Mouse (Mus musculus) lung, postnatal 14 days (tissue): Measurements from ENCODE around the gene Agap1.

ENCODE experiments used
- DNase-seq: peaks from one replicate; pipeline ENCODE4 v3.0.0; 2021

Gene Agap1

DNA sequence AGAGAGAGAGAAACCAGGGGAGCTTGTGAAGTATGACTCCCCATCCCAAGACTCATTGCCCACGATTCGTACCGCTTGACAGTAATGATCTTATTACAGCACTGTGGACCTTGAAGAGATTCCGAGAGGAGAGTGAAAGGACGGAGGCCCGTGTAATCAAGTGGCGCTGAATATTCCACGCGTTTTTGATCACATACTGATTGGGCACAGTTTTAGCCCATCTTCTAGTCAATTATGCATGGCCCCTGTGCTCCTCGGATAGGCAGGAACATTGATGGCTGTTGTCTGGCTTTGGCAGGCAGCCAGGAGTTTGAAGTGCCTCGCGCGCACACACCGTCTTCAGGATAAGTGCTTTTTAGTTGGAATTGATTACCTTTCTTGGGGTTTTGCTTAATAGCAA is 344.1 kb downstream of the Agap1 start:
- DNase-seq, result no peak

DNA sequence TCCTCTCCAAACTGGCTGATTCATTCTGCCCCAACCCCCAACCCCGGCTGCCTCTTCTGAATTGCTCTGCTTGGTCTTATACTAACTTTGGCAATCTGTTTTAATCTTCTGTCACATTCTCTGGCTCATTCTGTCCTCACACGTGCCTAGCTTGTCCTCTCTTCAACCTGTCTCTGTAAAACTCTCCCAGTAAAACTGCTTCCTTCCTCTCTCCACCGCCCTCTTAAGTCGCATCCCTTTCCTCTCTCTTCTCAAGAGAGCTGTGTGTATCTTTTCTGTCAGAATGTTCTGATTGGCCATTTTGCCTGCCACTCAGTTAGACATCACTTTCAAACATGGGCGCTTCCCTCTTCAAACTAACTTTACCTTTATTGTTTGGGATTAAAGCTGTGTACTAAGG is 346.9 kb downstream of the Agap1 start:
- no peak for DNase-seq

DNA sequence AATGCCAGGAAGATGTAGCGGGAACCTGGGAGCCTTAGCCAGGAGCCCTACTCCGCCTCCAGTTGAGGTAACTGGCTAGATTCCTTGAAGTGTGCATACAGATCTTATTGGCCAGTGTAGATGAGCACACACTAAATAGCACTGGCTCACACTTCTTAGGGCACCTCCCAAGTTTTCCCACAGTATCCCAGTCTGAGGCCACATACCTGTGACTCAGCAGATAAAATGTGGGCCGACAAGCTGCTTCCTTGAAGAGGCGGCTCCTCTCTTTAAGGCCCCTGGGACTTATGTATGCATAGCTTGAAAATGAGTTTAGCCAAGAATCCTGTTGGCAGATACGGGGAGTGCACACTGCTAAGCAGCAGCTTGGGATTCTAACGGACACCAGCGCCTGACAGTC is 350.4 kb downstream of the Agap1 start:
- no peak for DNase-seq

DNA sequence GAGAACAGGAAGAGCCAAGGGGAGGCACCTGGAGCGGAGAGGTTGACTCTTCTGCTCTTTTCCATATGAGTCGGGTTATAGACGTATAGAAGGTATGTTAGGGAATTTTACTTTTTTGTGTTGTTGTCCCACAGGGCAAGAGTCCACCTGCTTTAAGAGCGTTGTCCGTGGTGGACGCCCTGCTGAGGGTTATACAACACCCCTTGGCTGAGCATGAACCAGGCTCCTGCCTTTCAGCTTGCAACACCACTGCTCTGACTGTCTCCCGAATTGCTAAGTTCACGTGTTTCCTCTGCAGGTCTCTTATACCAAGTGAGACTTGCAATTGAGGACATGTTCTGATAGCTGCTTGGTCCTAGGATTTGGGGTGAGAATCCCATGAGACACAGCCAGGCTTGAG is 358.2 kb downstream of the Agap1 start:
- DNase-seq, result no peak

DNA sequence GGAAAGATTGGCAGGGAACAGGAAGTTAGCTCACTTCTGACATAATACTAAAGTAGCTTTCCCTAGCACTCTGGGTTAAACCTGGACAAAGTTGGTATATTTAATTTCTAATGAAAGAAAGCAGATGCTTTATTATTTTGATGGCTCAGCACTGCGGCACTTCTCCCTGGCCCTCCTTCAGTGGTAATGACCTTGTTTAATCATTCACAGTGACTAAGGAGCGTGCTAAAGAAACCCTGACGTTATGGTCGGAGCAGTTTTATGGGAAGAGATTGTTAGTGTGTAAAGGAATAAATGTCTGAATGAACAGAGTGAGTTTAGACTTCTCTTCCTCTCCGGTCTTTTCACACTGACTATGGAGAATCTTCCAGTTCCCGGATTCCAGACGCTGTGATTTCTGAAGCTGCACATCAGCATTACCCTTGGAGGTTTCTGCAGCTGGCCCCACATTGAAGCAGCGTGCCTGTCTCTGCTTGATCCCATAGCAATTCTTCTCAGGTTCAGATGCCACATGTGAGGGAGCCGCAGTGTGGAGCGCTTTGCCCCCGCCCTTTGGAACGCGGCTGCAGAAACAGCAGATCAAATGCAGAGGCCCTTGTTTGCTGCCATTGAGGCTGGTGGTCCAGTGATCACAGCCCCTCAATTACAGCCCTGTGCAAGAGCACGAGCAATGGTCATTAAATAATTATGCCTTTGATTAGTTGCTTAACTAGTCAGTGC is 362.0 kb downstream of the Agap1 start:
- no peak for DNase-seq

DNA sequence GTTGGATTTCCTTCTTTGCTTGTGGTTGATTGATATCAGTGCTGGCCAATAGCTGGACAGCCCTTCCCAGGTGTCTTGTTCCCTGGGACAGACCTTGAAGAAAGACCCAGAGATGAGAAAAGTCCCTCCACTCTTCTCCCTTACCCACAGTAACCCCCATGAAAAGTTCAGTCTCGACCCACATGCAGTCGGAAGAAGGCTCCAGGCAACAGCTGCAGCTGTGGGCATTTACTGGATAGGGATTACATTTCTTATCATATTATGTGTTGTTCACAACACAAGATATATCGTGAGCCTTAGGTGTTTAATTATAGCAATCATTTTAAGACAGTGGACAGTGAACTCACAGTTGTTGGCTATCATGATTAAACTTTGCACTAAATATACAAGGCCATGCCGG is 367.2 kb downstream of the Agap1 start:
- no peak for DNase-seq

DNA sequence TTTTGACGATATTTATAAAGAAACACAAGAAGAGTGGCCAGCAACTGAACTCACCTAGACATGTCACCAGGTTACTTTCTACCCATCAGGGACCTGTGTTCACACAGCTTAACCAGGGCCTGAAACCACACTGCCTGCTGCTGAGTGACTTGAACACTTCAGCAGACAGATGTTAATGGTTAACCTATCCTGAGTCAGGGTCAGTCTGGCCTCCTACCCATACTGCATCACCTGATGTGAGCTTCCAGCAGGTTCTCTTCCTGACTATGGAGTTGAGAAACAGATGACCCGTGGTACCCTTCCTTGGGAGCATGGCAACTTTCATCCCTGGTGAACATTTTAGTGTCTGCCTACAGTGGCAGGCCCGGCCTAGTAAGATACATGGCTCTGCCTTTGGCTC is 367.8 kb downstream of the Agap1 start:
- no peak for DNase-seq

DNA sequence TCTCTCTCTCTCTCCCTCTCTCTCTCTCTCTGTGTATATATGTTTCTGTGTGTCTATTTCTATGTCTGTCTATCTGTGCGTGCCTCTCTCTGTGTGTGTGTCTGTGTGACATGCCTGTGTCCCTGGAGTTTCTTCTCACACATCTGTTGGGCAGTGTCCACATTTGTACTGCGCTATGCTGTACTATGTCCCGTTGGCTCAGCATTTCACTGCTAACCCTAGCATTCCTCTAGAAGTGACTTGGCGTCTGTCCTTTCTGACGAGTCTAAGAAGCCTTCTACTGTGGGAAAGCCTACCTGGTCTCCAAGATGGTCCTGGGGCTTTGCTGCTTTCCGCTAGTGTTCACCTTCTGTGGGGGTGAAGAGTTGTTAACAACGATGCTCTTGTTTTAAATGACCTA is 368.4 kb downstream of the Agap1 start:
- DNase-seq, result no peak

DNA sequence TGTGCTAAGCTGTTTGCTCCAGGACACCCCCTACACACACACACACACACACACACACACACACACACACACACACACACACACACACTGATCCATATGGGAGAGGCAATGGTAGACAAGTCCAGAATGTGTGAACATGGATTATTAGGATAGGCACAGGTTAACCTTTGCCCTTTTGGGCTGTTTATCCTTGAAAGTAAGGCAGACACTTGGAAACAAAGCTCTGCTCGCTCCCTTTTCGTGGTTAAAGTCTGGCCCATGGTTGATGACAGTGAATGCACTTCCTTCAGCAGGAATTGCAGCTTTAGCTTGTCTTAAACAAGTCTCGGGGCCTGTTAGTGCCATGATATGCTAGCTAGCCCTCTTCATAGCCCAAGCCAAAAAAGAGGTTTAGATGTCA is 372.4 kb downstream of the Agap1 start:
- no peak for DNase-seq

DNA sequence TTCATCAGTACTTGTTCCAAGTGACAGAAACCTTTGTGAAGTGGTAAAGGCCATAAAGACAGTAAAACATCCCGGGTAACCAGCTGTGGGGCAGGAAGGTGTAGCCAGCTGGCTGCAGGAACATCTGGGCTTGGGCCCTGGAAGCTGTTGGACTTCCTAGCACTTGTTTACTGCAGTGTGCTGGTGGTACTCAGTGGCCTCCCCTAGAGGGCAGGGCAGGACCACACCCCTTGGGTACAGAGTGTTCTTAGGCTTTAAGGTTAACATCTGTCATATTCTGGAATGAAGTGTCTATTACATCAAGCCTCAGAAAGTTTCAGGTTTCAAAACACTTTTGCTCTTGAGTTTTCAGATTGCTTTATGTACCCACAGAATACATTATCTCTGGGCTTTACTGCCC is 376.5 kb downstream of the Agap1 start:
- no peak for DNase-seq

DNA sequence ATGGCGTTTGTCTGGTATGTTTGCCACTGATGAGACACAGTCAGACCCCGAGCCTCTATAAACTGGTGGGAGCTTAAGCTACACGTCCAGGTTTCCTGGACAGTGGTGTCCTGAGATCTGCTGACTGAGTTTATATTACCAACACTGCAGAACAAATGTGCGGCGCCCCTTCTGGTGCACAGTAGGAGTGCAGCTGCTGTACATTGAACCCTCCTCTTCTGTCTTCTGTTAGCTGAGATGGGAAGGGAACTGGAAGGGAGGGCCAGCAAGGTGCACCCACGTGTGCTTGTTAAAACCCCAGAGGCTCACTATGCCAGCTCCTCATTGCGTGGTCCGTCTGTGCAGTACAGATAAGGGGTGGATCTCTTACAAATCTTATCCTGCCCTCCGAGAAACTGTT is 389.5 kb downstream of the Agap1 start:
- no peak for DNase-seq

DNA sequence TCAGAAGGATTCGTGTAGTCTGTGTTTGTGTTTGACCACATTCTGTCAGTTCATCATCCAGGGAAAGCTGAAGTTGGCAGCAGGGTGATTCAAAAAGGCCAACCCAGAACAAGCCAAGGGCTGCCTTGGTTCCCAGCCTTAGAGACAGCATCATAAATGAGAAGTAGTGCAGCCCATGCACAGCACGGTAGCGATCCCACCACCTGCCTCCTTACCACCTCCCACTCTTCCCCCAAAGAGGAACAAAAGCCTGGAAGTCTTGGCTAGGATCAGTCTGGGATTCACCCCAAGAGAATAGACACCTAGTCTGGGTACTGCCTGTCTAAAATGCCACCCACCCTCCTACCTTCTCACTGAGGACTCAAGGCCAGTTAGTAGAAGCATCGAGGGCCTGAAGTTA is 390.9 kb downstream of the Agap1 start:
- DNase-seq, result no peak

DNA sequence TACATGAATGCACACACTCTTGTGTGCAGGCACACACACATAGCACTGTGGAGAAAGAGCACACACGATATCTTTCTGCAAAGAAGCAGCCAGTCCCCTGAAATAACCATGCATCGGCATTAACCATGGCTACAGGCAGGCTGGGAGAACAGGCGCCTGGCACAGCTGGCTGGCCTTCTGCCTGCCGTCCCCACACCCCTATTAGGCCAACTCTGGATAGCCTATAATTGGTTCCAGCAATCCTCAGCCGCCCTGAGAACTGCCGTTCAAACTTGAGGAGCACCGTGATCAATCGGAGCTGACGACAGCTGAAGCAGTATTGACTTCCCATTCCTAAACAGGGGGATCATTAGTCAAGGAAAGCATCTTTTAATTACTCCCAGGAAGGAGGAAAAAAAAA is 391.5 kb downstream of the Agap1 start:
- no peak for DNase-seq

DNA sequence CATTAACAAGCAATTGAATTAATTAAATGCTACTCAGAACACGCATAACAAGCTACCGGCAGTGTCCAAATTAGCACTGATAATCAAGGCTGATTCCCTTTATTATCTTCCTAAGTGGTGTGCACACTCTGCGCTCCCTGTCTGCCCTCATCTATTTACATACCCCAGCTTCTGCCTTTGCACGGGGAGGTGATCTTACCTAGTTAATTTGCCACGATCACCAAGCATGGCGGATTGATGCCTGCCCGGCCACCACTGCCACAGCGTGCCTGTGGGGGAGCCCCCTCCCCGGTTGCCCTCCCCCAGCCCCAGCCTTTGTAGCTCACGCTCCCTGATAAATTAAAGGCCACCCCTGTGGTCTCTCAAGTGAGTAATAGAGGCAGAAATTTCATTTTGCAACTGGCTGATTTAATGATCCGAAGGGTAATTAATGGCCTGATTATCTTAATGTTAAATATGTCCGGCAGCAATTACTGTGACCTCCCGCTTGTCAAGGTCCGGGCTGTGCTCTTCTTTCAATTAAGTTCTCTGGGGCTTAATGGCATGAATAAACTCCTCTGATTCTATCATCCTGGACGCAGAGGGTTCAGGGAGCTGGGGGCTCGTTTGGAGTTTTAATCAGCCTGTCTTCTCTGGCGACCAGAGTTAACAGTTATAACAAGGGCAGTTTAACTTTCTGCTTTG is 393.9 kb downstream of the Agap1 start:
- no peak for DNase-seq

DNA sequence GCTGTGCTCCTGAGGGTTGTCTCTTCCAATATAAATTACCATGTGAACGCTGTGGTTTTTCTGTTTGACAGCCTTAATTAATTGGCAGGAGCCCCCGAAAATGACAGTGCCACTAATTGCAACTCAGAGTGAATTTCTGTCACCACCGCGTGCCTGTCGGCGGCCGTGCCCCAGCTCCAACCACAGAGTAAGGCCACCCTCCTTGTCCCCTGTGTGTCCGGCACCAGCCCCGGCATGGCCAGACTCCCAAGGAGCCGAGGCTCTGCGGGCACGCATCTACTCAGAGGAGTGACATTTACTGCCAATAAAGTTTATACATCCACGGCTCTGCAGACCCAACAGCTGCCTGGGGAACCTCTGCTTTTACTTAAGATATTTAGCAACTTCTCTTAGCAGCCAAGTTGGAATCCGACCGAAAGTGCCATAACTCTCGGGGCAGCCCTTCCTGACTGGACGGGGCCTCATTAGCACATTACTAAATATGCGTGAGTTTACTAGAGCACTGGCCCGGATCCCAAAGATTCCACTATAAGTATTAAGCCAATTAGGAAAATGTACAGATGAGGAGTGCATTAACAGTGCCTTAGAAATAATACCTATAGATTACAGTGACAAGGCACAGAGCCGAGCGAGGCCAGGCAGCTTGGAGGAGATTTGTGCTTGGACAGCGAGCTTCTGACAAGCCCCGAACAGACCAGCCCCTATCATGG is 394.7 kb downstream of the Agap1 start:
- peak; percentile 9 for DNase-seq

DNA sequence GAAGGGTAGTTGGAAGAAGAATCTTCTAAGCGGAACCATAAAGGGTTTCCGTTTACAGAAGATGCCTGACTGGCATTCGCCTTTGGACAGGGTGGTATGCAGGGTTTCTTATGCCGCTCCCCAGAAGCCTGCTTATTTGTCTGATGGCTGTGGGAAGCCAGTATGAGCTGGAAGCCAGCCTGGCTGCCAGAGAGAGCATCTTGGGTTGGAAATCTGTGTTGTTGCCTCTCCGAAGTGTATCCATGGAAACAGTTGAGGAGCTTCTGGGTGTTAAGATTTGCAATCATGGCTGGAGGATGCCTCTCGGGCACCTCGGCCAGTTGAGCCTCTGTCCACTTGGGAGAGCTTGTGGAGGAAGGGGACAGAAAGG is 395.2 kb downstream of the Agap1 start:
- no peak for DNase-seq

DNA sequence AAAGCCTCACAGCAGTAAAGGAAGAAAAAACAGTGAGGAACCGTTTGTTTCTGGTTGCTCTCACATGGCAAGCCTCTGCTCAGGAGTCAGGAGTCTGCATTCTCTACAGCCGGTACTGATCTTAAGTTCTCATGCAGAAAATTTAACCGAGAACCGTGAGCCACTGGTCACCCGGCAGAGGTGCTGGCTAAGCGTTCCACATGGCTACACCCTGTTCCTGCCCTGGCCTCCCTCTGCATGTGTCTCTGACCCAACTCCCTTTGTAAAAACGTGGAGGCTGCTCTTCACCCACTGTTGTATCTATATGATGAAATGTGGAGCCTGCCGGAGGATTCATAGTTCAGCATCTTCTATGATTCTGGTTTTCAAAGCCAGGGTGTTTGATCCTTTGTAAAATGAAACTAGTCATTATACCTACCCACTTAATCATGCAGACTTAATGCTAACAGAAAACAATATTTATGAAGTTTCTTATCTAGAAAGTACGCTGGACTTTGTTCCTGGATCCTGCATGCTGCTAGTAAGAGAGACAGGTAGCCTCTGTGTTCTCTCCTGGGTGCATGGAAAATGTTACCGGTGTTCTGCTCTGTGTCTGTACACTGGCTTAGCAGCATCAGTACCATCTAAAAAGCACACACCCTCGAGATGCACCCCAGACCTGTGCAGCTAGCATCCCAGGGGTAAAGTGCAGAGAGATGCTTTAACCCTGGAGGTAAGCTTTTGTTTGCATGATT is 396.2 kb downstream of the Agap1 start:
- no peak for DNase-seq

DNA sequence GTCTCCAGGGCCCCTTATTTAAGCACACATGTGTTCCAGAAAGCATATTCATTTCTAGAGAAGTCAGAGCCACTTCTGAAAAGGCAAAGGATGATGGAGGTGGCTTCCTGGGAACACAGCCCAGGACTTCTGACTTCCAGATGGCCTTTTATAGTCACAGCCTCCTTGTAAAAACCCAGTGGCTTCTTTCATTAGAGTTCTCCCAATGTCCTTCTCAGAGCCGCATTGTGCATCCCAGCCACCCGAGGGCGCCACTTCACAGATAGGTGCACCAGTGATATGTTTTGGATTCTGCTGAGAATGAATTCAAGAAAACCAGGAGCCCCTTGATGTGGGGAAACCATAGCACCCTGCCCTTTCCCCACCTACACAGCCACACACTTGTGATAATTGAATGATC is 404.6 kb downstream of the Agap1 start:
- DNase-seq, result peak; percentile 67

DNA sequence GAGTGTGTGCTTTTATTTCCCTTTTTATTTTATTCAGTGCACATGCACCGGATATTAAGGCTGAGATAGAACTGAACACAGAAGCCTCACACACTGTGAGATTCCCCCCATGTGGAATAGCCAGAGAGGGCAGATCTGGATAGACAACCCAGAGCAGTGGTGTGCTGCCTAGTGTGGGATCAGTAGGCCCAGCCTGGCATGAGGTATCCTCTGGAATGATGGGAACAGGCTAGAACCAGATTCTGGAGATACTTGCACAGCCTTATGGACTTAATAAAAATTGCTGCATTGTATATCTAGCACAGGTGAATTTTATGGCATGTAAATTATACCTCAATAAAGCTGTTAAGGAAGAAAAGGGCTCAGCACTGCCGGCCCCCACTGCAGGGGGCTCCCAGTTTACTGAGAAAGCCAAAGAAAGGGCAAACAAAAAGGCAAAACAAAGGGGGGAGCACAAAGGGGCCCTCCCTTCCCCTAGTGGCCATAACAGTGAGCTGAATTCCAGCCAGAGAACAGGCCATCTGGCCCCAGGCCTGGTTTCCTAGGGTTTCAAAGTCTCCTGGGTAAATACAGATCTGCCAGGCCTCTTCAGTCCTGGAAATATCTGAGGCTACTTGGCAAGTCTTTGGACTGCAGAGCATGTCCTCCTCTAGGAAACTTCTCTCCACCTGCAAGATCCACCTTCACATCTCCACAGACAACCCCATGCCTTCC is 405.6 kb downstream of the Agap1 start:
- DNase-seq, result peak; percentile 56

DNA sequence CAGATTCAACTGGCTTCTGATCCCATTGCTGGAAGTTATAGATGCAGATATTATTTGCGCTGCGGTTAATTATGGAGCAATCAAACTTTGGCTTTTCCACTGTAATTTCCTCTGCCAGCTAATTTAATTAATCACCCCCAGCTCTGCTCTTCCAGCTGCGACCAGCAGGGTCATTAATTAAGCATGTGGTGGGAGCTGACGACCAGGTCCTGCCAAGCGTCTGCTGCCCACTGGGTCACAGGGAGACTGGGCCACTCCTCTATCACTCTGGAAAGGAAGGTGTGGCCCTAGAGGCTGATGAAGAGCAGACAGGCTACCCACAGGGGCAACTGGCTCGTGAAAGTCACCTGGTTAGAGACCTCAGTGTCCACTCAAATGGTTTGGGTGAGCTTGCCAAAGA is 411.2 kb downstream of the Agap1 start:
- no peak for DNase-seq

DNA sequence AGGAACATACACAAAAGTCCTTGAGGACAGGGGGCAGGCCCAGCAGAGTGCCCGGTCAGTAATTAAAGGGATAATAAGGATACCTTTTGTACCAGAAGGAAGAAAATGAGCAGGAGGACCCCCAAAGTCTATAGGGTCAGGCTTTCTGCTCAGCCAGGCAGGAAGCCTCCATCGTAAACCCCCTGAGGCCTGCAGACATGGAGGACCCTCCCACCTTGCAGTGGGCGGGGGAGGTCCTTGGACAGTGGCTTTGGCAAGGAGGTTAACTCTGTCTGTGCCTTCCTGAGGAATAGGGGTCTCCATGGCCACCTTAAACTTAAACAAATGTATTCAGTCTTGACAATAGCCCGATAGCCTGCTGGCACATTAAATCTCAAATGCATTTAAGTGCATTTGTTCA is 413.2 kb downstream of the Agap1 start:
- DNase-seq, result no peak

DNA sequence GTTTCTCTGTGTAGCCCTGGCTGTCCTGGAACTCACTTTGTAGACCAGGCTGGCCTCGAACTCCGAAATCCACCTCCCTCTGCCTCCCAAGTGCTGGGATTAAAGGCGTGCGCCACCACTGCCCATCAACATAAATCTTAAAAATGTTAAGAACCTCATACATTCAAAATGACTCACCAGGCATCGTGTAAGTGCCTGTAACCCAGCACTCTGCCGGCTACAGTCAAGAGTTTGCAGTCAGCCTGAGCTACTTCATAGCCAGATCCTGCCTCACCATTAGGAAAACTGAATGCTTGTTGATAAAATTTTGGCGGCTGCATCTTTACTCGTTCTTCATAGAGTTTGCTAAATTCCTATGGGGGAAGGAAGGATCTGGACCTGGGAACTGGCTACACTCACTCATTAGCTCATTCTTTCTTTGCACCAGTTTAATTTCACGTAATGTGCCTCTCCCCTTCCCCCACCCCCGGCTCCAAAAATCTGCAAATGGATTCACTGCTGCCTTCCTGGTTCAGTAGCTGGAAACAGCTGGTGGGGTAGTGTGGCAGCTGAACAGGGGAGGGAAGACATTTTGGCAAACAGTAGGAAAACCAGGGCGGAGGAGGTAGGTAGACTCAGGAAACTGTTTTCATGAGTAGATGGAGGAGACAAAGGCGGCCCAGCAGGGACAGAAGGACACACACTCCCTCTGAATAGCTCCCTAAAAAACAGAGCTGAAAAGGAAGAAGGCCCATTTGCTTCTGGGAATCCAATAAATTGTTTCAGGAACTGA is 415.7 kb downstream of the Agap1 start:
- no peak for DNase-seq
